Mouse (Mus musculus): ENCODE results near the gene Hist1h2ae. TPM values are rescaled to one million over a fixed set of nuclear protein-coding genes. Genes with fewer than 3 reads are reported as not detected.
"Not testable (repeated sequence)": the region's sequence is repeated elsewhere in the genome, so short reads cannot be mapped to it uniquely, and the experiment has no call there.

Hist1h2ae gene
- polyA plus RNA-seq, 1 experiment from 2014 or later, result 114 TPM

DNA sequence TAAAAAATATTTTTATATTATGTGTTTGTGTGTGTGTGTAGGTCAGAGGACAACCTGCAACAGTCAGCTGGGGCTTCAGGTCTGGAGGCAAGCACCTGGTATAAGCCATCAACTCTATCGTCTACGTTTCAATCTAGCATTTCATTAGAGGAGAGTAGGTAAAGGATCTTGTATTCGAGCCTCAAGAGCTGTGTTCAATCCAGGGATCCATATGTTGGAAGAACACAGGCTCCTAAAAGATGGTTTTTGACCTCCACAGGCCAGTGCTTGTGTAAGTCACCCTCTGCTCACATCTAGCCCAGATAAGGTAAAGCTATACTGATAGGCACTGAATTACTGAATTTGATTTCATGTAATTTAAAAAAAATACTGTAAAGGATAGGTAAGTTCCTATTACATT is 14.1 kb downstream of the Hist1h2ae start:
- no peaks in the 10 kb centered on the region for H3K9me3 ChIP-seq (ENCODE audit: control insufficient read depth, low read length)
- H3K9ac ChIP-seq (ENCODE audit: low read depth, low read length), result peak overlapping the region; percentile 40; the same call in 1 of the 2 replicates
- H3K4me1 ChIP-seq (ENCODE audit: control insufficient read depth, insufficient read depth, low read length), result peaks cover 10% of the 10 kb centered on the region; the same call in 1 of the 2 replicates
- WGBS, result 72% methylated on average over 3 of the region's 3 CpGs
- no peaks in the 10 kb centered on the region for H3K27me3 ChIP-seq (ENCODE audit: control insufficient read depth, insufficient read depth, low read length)
- H3K4me2 ChIP-seq (replicated peaks; ENCODE audit: low read depth, low read length), result peak overlapping the region; percentile 94
- no peak for ATAC-seq (ENCODE audit: low FRiP score, low TSS enrichment)
- peak overlapping the region; percentile 100; the same call in 1 of the 2 replicates for H3K27ac ChIP-seq (ENCODE audit: low read depth, low read length)
- H3K36me3 ChIP-seq (ENCODE audit: control insufficient read depth, insufficient read depth, low read length), result no peaks in the 10 kb centered on the region
- H3K4me3 ChIP-seq (ENCODE audit: low read length), result no peak overlapping the region

GRCm38 (mm10) chr13:23555839-23556416 is 15.1 kb downstream of the Hist1h2ae start:
- H3K36me3 ChIP-seq (ENCODE audit: control insufficient read depth, insufficient read depth, low read length), result no peaks in the 10 kb centered on the region
- peak; percentile 83 for ATAC-seq (ENCODE audit: low FRiP score, low TSS enrichment)
- H3K4me1 ChIP-seq (ENCODE audit: control insufficient read depth, insufficient read depth, low read length), result peaks cover 11% of the 10 kb centered on the region; the same call in 1 of the 2 replicates
- peak overlapping the region; percentile 68 for H3K4me3 ChIP-seq (ENCODE audit: low read length)
- H3K4me2 ChIP-seq (replicated peaks; ENCODE audit: low read depth, low read length), result peak overlapping the region; percentile 94
- peak overlapping the region; percentile 96 for H3K9ac ChIP-seq (ENCODE audit: low read depth, low read length)
- WGBS, result under 1% methylated on average over 18 of the region's 18 CpGs
- peak overlapping the region; percentile 100 for H3K27ac ChIP-seq (ENCODE audit: low read depth, low read length)
- no peaks in the 10 kb centered on the region for H3K27me3 ChIP-seq (ENCODE audit: control insufficient read depth, insufficient read depth, low read length)
- no peaks in the 10 kb centered on the region for H3K9me3 ChIP-seq (ENCODE audit: control insufficient read depth, low read length)

DNA sequence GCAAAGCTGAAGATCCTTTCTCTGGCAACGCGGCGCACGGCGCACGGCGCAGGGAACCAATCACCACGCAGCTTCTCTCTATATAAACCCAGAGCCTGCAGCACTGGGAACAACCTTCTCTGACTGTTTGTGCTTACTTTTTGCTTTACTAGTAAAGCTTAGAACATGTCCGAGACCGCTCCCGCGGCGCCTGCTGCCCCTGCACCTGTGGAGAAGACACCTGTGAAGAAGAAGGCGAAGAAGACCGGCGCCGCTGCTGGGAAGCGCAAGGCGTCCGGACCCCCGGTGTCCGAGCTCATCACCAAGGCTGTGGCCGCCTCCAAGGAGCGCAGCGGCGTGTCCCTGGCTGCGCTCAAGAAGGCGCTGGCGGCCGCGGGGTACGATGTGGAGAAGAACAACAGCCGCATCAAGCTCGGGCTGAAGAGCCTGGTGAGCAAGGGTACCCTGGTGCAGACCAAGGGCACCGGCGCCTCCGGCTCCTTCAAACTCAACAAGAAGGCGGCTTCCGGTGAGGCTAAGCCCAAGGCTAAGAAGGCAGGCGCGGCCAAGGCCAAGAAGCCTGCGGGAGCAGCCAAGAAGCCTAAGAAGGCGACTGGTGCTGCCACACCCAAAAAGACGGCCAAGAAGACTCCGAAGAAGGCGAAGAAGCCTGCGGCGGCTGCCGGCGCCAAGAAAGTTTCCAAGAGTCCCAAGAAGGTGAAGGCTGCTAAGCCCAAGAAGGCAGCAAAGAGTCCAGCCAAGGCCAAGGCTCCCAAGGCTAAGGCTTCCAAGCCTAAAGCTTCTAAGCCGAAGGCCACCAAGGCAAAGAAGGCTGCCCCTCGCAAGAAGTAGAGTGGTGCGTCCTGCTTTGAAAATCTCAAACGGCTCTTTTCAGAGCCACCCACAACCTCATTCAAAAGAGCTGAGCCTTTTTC is 15.8 kb downstream of the Hist1h2ae start:
- H3K9me3 ChIP-seq (ENCODE audit: control insufficient read depth, low read length), result no peaks in the 10 kb centered on the region
- peak overlapping the region; percentile 94 for H3K4me2 ChIP-seq (replicated peaks; ENCODE audit: low read depth, low read length)
- H3K4me1 ChIP-seq (ENCODE audit: control insufficient read depth, insufficient read depth, low read length), result peaks cover 13% of the 10 kb centered on the region; the same call in 1 of the 2 replicates
- peak overlapping the region; percentile 96 for H3K9ac ChIP-seq (ENCODE audit: low read depth, low read length)
- under 1% methylated on average over 54 of the region's 54 CpGs for WGBS
- peak overlapping the region; percentile 68 for H3K4me3 ChIP-seq (ENCODE audit: low read length)
- H3K27ac ChIP-seq (ENCODE audit: low read depth, low read length), result peak overlapping the region; percentile 100
- peak; percentile 94 for ATAC-seq (ENCODE audit: low FRiP score, low TSS enrichment)
- H3K27me3 ChIP-seq (ENCODE audit: control insufficient read depth, insufficient read depth, low read length), result no peaks in the 10 kb centered on the region
- no peaks in the 10 kb centered on the region for H3K36me3 ChIP-seq (ENCODE audit: control insufficient read depth, insufficient read depth, low read length)

DNA sequence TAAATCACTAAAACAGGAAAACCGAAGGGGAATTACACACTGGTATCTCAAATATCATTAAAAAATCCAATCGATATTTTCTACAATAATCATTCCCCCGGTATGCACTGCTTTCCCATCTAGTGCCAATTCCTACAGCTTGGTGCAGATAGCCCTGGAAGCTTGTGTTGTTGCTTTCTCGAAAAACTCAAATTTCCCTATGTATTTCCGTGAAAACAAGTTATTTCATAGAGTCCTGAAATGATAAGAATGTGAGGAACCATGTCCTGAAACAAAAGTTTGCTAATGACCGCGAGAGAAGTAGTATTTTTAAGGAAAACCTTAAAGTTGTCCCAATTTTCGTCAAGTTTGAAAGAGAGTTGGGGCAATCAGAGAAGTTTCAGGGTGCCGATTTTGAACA is 16.6 kb downstream of the Hist1h2ae start:
- Histone ChIP-seq H3K9ac (ENCODE audit: low read depth, low read length) (peak overlapping the region; percentile 96), H3K36me3 (ENCODE audit: control insufficient read depth, insufficient read depth, low read length) (no peaks in the 10 kb centered on the region), H3K27ac (ENCODE audit: low read depth, low read length) (peak overlapping the region; percentile 100), H3K4me3 (ENCODE audit: low read length) (peak overlapping the region; percentile 68; the same call in 1 of the 2 replicates), H3K9me3 (ENCODE audit: control insufficient read depth, low read length) (no peaks in the 10 kb centered on the region), H3K27me3 (ENCODE audit: control insufficient read depth, insufficient read depth, low read length) (no peaks in the 10 kb centered on the region), H3K4me1 (ENCODE audit: control insufficient read depth, insufficient read depth, low read length) (peaks cover 13% of the 10 kb centered on the region; the same call in 1 of the 2 replicates), H3K4me2 (replicated peaks; ENCODE audit: low read depth, low read length) (peak overlapping the region; percentile 94)
- 25% methylated on average over 9 of the region's 9 CpGs for WGBS
- ATAC-seq (ENCODE audit: low FRiP score, low TSS enrichment), result no peak

GRCm38 (mm10) chr13:23552962-23553361 is 18.1 kb downstream of the Hist1h2ae start, which contains the start of gene Hist1h1d:
Gene Hist1h1d (plus strand): TSS chr13:23553262.
- no peaks in the 10 kb centered on the region for H3K36me3 ChIP-seq (ENCODE audit: control insufficient read depth, insufficient read depth, low read length)
- H3K4me3 ChIP-seq (ENCODE audit: low read length), result no peak within 1 kb of the TSS

GRCm38 (mm10) chr13:23551931-23552914 is 18.8 kb downstream of the Hist1h2ae start:
- Histone ChIP-seq H3K4me3 (ENCODE audit: low read length) (peak overlapping the region; percentile 42), H3K36me3 (ENCODE audit: control insufficient read depth, insufficient read depth, low read length) (no peaks in the 10 kb centered on the region), H3K9ac (ENCODE audit: low read depth, low read length) (peak overlapping the region; percentile 55; the same call in 1 of the 2 replicates), H3K27me3 (ENCODE audit: control insufficient read depth, insufficient read depth, low read length) (no peaks in the 10 kb centered on the region), H3K27ac (ENCODE audit: low read depth, low read length) (peak overlapping the region; percentile 90), H3K9me3 (ENCODE audit: control insufficient read depth, low read length) (no peaks in the 10 kb centered on the region), H3K4me2 (replicated peaks; ENCODE audit: low read depth, low read length) (peak overlapping the region; percentile 55), H3K4me1 (ENCODE audit: control insufficient read depth, insufficient read depth, low read length) (peaks cover 13% of the 10 kb centered on the region; the same call in 1 of the 2 replicates)
- ATAC-seq (ENCODE audit: low FRiP score, low TSS enrichment), result no peak
- WGBS, result 54% methylated on average over 8 of the region's 8 CpGs

More at GRCm38 (mm10) chr13:23552962-23553361, 18.1 kb downstream of the Hist1h2ae start, which contains the start of gene Hist1h1d:
- Histone ChIP-seq H3K4me1 (ENCODE audit: control insufficient read depth, insufficient read depth, low read length) (peaks cover 13% of the 10 kb centered on the region; the same call in 1 of the 2 replicates), H3K4me2 (replicated peaks; ENCODE audit: low read depth, low read length) (peak within 1 kb of the TSS; percentile 55), H3K9me3 (ENCODE audit: control insufficient read depth, low read length) (no peaks in the 10 kb centered on the region), H3K9ac (ENCODE audit: low read depth, low read length) (peak within 1 kb of the TSS; percentile 55; the same call in 1 of the 2 replicates), H3K27ac (ENCODE audit: low read depth, low read length) (peak within 1 kb of the TSS; percentile 100), H3K27me3 (ENCODE audit: control insufficient read depth, insufficient read depth, low read length) (no peaks in the 10 kb centered on the region)
- ATAC-seq (ENCODE audit: low FRiP score, low TSS enrichment), result no peak

- H3K9me3 ChIP-seq (ENCODE audit: control insufficient read depth, low read length); H3K27me3 ChIP-seq (ENCODE audit: control insufficient read depth, insufficient read depth, low read length); H3K4me1 ChIP-seq (ENCODE audit: control insufficient read depth, insufficient read depth, low read length); H3K36me3 ChIP-seq (ENCODE audit: control insufficient read depth, insufficient read depth, low read length): not testable (repeated sequence)
- ATAC-seq (ENCODE audit: low FRiP score, low TSS enrichment), result peak; percentile 88
- Histone ChIP-seq H3K4me2 (replicated peaks; ENCODE audit: low read depth, low read length) (peak within 1 kb of the TSS; percentile 55), H3K4me3 (ENCODE audit: low read length) (peak within 1 kb of the TSS; percentile 42), H3K27ac (ENCODE audit: low read depth, low read length) (peak within 1 kb of the TSS; percentile 90), H3K9ac (ENCODE audit: low read depth, low read length) (peak within 1 kb of the TSS; percentile 55)
- under 1% methylated on average over 45 of the region's 47 CpGs for WGBS
Measured at GRCm38 (mm10) chr13:23551146-23551834, 19.7 kb downstream of the Hist1h2ae start, which contains the start of gene Hist1h4f. Gene Hist1h4f (minus strand): TSS chr13:23551648.
